Mouse (Mus musculus): ENCODE measurements around the gene Pgp. TPM values are rescaled to one million over a fixed set of nuclear protein-coding genes. Genes with fewer than 3 reads are reported as not detected.
A peak's percentile ranks its signal among the peaks of the same experiment; 100 is the strongest.

The Pgp gene
- polyA plus RNA-seq, 1 experiment, result not detected

- Histone ChIP-seq H3K4me3 (ENCODE audit: insufficient read depth, low read depth, low read length) (no peak overlapping the region), H3K27ac (ENCODE audit: insufficient read depth, low read depth, low read length) (peak overlapping the region; percentile 22; the same call in 1 of the 2 replicates), H3K4me1 (ENCODE audit: control insufficient read depth, insufficient read depth, low read length) (peaks cover 25% of the 10 kb centered on the region)
- TF ChIP-seq CTCF (IDR thresholded peaks at IDR 0.05; ENCODE audit: insufficient read depth, low read depth, low read length) (no peak), POLR2A (IDR thresholded peaks at IDR 0.05; ENCODE audit: insufficient read depth, low read depth, low read length) (no peak)
- 76% methylated on average over 30 of the region's 30 CpGs for WGBS
Observed at GRCm38 (mm10) chr17:24505286-24505955, 35.2 kb downstream of the Pgp start.

GRCm38 (mm10) chr17:24506332-24507070 lies 36.3 kb downstream of the Pgp start:
- TF ChIP-seq CTCF (IDR thresholded peaks at IDR 0.05; ENCODE audit: insufficient read depth, low read depth, low read length) (no peak), POLR2A (IDR thresholded peaks at IDR 0.05; ENCODE audit: insufficient read depth, low read depth, low read length) (no peak)
- Histone ChIP-seq H3K27ac (ENCODE audit: insufficient read depth, low read depth, low read length) (peak overlapping the region; percentile 22), H3K4me3 (ENCODE audit: insufficient read depth, low read depth, low read length) (no peak overlapping the region), H3K4me1 (ENCODE audit: control insufficient read depth, insufficient read depth, low read length) (peaks cover 25% of the 10 kb centered on the region)
- WGBS, result 18% methylated on average over 36 of the region's 36 CpGs

GRCm38 (mm10) chr17:24507129-24507664 lies 37.0 kb downstream of the Pgp start:
- Histone ChIP-seq H3K4me1 (ENCODE audit: control insufficient read depth, insufficient read depth, low read length) (peaks cover 25% of the 10 kb centered on the region), H3K27ac (ENCODE audit: insufficient read depth, low read depth, low read length) (no peak overlapping the region), H3K4me3 (ENCODE audit: insufficient read depth, low read depth, low read length) (no peak overlapping the region)
- TF ChIP-seq POLR2A (IDR thresholded peaks at IDR 0.05; ENCODE audit: insufficient read depth, low read depth, low read length), result no peak
- no peak for TF ChIP-seq CTCF (IDR thresholded peaks at IDR 0.05; ENCODE audit: insufficient read depth, low read depth, low read length)
- 41% methylated on average over 19 of the region's 19 CpGs for WGBS

- Histone ChIP-seq H3K4me3 (ENCODE audit: insufficient read depth, low read depth, low read length) (no peak overlapping the region), H3K4me1 (ENCODE audit: control insufficient read depth, insufficient read depth, low read length) (peaks cover 25% of the 10 kb centered on the region), H3K27ac (ENCODE audit: insufficient read depth, low read depth, low read length) (0 out of 2 replicates have a peak overlapping the region, but pooled peaks have one; percentile 15)
- no peak for TF ChIP-seq CTCF (IDR thresholded peaks at IDR 0.05; ENCODE audit: insufficient read depth, low read depth, low read length)
- no peak for TF ChIP-seq POLR2A (IDR thresholded peaks at IDR 0.05; ENCODE audit: insufficient read depth, low read depth, low read length)
- 51% methylated on average over 12 of the region's 12 CpGs for WGBS
Observed at GRCm38 (mm10) chr17:24507806-24508460, 37.7 kb downstream of the Pgp start.

- Histone ChIP-seq H3K27ac (ENCODE audit: insufficient read depth, low read depth, low read length) (no peak overlapping the region), H3K4me3 (ENCODE audit: insufficient read depth, low read depth, low read length) (no peak overlapping the region), H3K4me1 (ENCODE audit: control insufficient read depth, insufficient read depth, low read length) (peaks cover 10% of the 10 kb centered on the region)
- WGBS, result 34% methylated on average over 5 of the region's 5 CpGs
- TF ChIP-seq POLR2A (IDR thresholded peaks at IDR 0.05; ENCODE audit: insufficient read depth, low read depth, low read length) (no peak), CTCF (IDR thresholded peaks at IDR 0.05; ENCODE audit: insufficient read depth, low read depth, low read length) (peak; percentile 30; the same call in 1 of the 2 replicates)
Observed at GRCm38 (mm10) chr17:24513609-24514008, 43.4 kb downstream of the Pgp start.

- Histone ChIP-seq H3K27ac (ENCODE audit: insufficient read depth, low read depth, low read length) (no peak overlapping the region; the same call in 1 of the 2 replicates), H3K4me3 (ENCODE audit: insufficient read depth, low read depth, low read length) (no peak overlapping the region), H3K4me1 (ENCODE audit: control insufficient read depth, insufficient read depth, low read length) (peaks cover 10% of the 10 kb centered on the region)
- TF ChIP-seq CTCF (IDR thresholded peaks at IDR 0.05; ENCODE audit: insufficient read depth, low read depth, low read length) (no peak), POLR2A (IDR thresholded peaks at IDR 0.05; ENCODE audit: insufficient read depth, low read depth, low read length) (0 out of 2 replicates have a peak, but pooled peaks have one; percentile 23)
- WGBS, result 72% methylated on average over 24 of the region's 24 CpGs
Observed at GRCm38 (mm10) chr17:24514270-24515257, 44.4 kb downstream of the Pgp start.

- no peaks in the 10 kb centered on the region for H3K4me1 ChIP-seq (ENCODE audit: control insufficient read depth, insufficient read depth, low read length)
- H3K4me3 ChIP-seq (ENCODE audit: insufficient read depth, low read depth, low read length), result no peak overlapping the region
- 81% methylated on average over 4 of the region's 4 CpGs for WGBS
- TF ChIP-seq POLR2A (IDR thresholded peaks at IDR 0.05; ENCODE audit: insufficient read depth, low read depth, low read length), result no peak
- TF ChIP-seq CTCF (IDR thresholded peaks at IDR 0.05; ENCODE audit: insufficient read depth, low read depth, low read length), result no peak
- H3K27ac ChIP-seq (ENCODE audit: insufficient read depth, low read depth, low read length), result no peak overlapping the region
Observed at GRCm38 (mm10) chr17:24520450-24520849, 50.3 kb downstream of the Pgp start.

Other genes with a start within 250 kb of the Pgp start
- gene Tedc2, start 249.5 kb upstream of the Pgp start, polyA plus RNA-seq (2012; ENCODE audit: insufficient read depth, insufficient read length, low replicate concordance, missing spikeins), result not detected in 2 replicates
- gene Ccnf, start 218.9 kb upstream of the Pgp start, polyA plus RNA-seq (2012; ENCODE audit: insufficient read depth, insufficient read length, low replicate concordance, missing spikeins), result not detected in 2 replicates
- gene Abca17, start 119.3 kb upstream of the Pgp start, polyA plus RNA-seq (2012; ENCODE audit: insufficient read depth, insufficient read length, low replicate concordance, missing spikeins), result not detected in 2 replicates
- gene Abca3, start 118.4 kb upstream of the Pgp start, polyA plus RNA-seq (2012; ENCODE audit: insufficient read depth, insufficient read length, low replicate concordance, missing spikeins), result 91.3 TPM in 1 of 2 replicates, not detected in the other
- gene Rnps1, start 55.8 kb upstream of the Pgp start, polyA plus RNA-seq (2012; ENCODE audit: insufficient read depth, insufficient read length, low replicate concordance, missing spikeins), result not detected in 2 replicates
- gene Eci1, start 43.8 kb upstream of the Pgp start, polyA plus RNA-seq (2012; ENCODE audit: insufficient read depth, insufficient read length, low replicate concordance, missing spikeins), result not detected in 2 replicates
- not detected in 2 replicates for gene Dnase1l2, start 27.3 kb upstream of the Pgp start, polyA plus RNA-seq (2012; ENCODE audit: insufficient read depth, insufficient read length, low replicate concordance, missing spikeins)
- gene E4f1, start 79 bp upstream of the Pgp start, polyA plus RNA-seq (2012; ENCODE audit: insufficient read depth, insufficient read length, low replicate concordance, missing spikeins), result not detected in 2 replicates
- not detected in 2 replicates for gene Bricd5, start 3.5 kb downstream of the Pgp start, polyA plus RNA-seq (2012; ENCODE audit: insufficient read depth, insufficient read length, low replicate concordance, missing spikeins)
- gene Mlst8, start 8.7 kb downstream of the Pgp start, polyA plus RNA-seq (2012; ENCODE audit: insufficient read depth, insufficient read length, low replicate concordance, missing spikeins), result not detected in 2 replicates
- not detected in 2 replicates for gene Caskin1, start 18.2 kb downstream of the Pgp start, polyA plus RNA-seq (2012; ENCODE audit: insufficient read depth, insufficient read length, low replicate concordance, missing spikeins)
- gene Traf7, start 57.5 kb downstream of the Pgp start, polyA plus RNA-seq (2012; ENCODE audit: insufficient read depth, insufficient read length, low replicate concordance, missing spikeins), result not detected in 2 replicates
- not detected in 2 replicates for gene Rab26, start 63.8 kb downstream of the Pgp start, polyA plus RNA-seq (2012; ENCODE audit: insufficient read depth, insufficient read length, low replicate concordance, missing spikeins)
- gene Pkd1, start 79.4 kb downstream of the Pgp start, polyA plus RNA-seq (2012; ENCODE audit: insufficient read depth, insufficient read length, low replicate concordance, missing spikeins), result not detected in 2 replicates
- 286 TPM in 1 of 2 replicates, not detected in the other for gene Tsc2, start 162.2 kb downstream of the Pgp start, polyA plus RNA-seq (2012; ENCODE audit: insufficient read depth, insufficient read length, low replicate concordance, missing spikeins)
- gene Nthl1, start 162.3 kb downstream of the Pgp start, polyA plus RNA-seq (2012; ENCODE audit: insufficient read depth, insufficient read length, low replicate concordance, missing spikeins), result not detected in 2 replicates
- gene Slc9a3r2, start 179.9 kb downstream of the Pgp start, polyA plus RNA-seq (2012; ENCODE audit: insufficient read depth, insufficient read length, low replicate concordance, missing spikeins), result not detected in 2 replicates
- gene Npw, start 188.1 kb downstream of the Pgp start, polyA plus RNA-seq (2012; ENCODE audit: insufficient read depth, insufficient read length, low replicate concordance, missing spikeins), result not detected in 2 replicates
- gene Zfp598, start 199.3 kb downstream of the Pgp start, polyA plus RNA-seq (2012; ENCODE audit: insufficient read depth, insufficient read length, low replicate concordance, missing spikeins), result not detected in 2 replicates
- not detected in 2 replicates for gene Syngr3, start 219.6 kb downstream of the Pgp start, polyA plus RNA-seq (2012; ENCODE audit: insufficient read depth, insufficient read length, low replicate concordance, missing spikeins)
- not detected in 2 replicates for gene Gfer, start 225.8 kb downstream of the Pgp start, polyA plus RNA-seq (2012; ENCODE audit: insufficient read depth, insufficient read length, low replicate concordance, missing spikeins)
- gene Noxo1, start 225.8 kb downstream of the Pgp start, polyA plus RNA-seq (2012; ENCODE audit: insufficient read depth, insufficient read length, low replicate concordance, missing spikeins), result not detected in 2 replicates
- gene Tbl3, start 237.3 kb downstream of the Pgp start, polyA plus RNA-seq (2012; ENCODE audit: insufficient read depth, insufficient read length, low replicate concordance, missing spikeins), result not detected in 2 replicates
- not detected in 2 replicates for gene Rnf151, start 247.7 kb downstream of the Pgp start, polyA plus RNA-seq (2012; ENCODE audit: insufficient read depth, insufficient read length, low replicate concordance, missing spikeins)
- gene Rps2, start 247.7 kb downstream of the Pgp start, polyA plus RNA-seq (2012; ENCODE audit: insufficient read depth, insufficient read length, low replicate concordance, missing spikeins), result not detected in 2 replicates

Measured in olfactory bulb, adult 2 months (tissue).